Mouse (Mus musculus): ENCODE data around the gene Ceacam5. TPM values are rescaled to one million over a fixed set of nuclear protein-coding genes. Genes with fewer than 3 reads are reported as not detected.

Ceacam5 gene
- polyA plus RNA-seq (2015; fragmentation: Nextera tagmentation; extraction: Ambion mirVana): not detected in 2 replicates

DNA sequence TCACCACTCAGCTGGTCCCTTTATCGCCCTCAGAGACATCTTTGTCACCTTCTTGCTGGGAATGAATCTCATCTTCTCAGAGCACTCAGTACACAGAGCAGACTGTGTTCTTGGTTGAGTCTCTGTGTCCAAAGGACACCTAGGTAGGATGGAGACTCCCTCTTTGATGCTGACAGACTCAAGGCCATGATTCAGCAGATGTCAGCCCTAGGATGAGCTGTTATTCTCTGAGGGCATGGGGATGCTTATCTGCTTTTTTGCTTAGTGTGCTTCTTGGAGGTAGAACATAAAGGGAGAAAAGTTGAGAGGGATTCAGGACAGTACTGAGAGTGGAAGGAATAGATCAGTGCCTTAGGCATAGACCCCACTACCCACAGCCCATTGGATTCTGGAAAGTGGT, at the start of gene Ceacam5:
TSS of gene Ceacam5 (plus strand) at position 301 of the 400 bp plus-strand sequence.
- 44% methylated on average over 1 of the region's 1 CpGs for WGBS
- Histone ChIP-seq H3K27ac (ENCODE audit: low read length) (no peak within 1 kb of the TSS), H3K27me3 (ENCODE audit: control insufficient read depth, insufficient read depth, low read depth, low read length) (no peaks in the 10 kb centered on the region), H3K4me1 (replicated peaks; ENCODE audit: control insufficient read depth, insufficient read depth, low read length) (no peaks in the 10 kb centered on the region), H3K4me2 (ENCODE audit: low read depth, low read length) (no peak within 1 kb of the TSS), H3K9me3 (ENCODE audit: control insufficient read depth, low read length) (peaks cover 2% of the 10 kb centered on the region; the same call in 1 of the 2 replicates), H3K9ac (ENCODE audit: low read length) (no peak within 1 kb of the TSS), H3K36me3 (ENCODE audit: control insufficient read depth, insufficient read depth, low read length) (no peaks in the 10 kb centered on the region), H3K4me3 (ENCODE audit: low read length) (no peak within 1 kb of the TSS)
- no peak for ATAC-seq (ENCODE audit: low read depth)

Other genes starting within 250 kb of the Ceacam5 start
- gene Ceacam14, start 99.4 kb downstream of the Ceacam5 start, polyA plus RNA-seq (2015; fragmentation: Nextera tagmentation; extraction: Ambion mirVana): not detected in 2 replicates
- gene Gm5155, start 158.5 kb downstream of the Ceacam5 start, polyA plus RNA-seq (2015; fragmentation: Nextera tagmentation; extraction: Ambion mirVana): not detected in 2 replicates